Mouse (Mus musculus) erythroblast, embryonic 14.5 days (primary cell): Measurements from ENCODE around the gene Ankrd35.

Source experiments
- GATA1 ChIP-seq: IDR thresholded peaks from 2 replicates; pipeline ENCODE4 v1.6.1; 2012; ENCODE audit warnings: low read length, inconsistent platforms, mixed read lengths
- TAL1 ChIP-seq: IDR thresholded peaks from 3 replicates; pipeline ENCODE4 v1.6.1; 2012; ENCODE audit warnings: low read length, inconsistent platforms, mixed read lengths

DNA sequence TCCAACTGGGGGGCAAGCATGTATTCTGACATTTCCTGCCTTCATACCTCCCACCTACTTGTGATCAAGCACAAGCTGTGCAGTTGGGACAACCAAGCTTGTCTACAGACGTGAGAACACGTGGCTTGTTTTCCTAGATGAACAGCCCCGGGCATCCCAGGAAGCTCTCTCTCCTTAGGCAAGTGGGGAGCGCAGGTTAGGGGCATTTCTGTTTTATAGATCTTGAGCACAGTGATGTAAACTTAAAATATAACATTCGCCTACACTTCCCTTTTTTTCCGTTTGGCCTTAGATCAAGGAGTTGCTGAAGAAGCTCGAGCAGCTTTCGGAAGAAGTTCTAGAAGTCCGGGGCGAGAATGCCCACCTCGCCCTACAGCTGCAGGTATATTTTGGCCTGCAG is 18.9 kb downstream of the Ankrd35 start:
- TF ChIP-seq GATA1 (no peak), TAL1 (no peak)
